Comparison of ENCODE assay signal across 8 mouse cellular contexts in genomic region chr19:32711761-32712541, GRCm38 (mm10). TPM values are rescaled to one million over a fixed set of nuclear protein-coding genes. Genes with fewer than 3 reads are reported as not detected.
A peak's percentile ranks its signal among the peaks of the same experiment; 100 is the strongest.
DNase-seq lines count a peak whose midpoint lies in the region; ATAC-seq and TF ChIP-seq lines count a peak whose summit lies in the region.

No protein-coding gene starts in this region.

- H3K27ac ChIP-seq in cortical plate, adult 2 months (ENCODE audit: insufficient read depth, low read length) = peak overlapping the region; percentile 97

- TF ChIP-seq POLR2A in cortical plate, adult 2 months (IDR thresholded peaks at IDR 0.05; ENCODE audit: extremely low read depth, insufficient read depth, low read length) = peak; percentile 95

- peak; percentile 94 for DNase-seq in gastrocnemius, postnatal 10 days
- peak; percentile 83 to 94 for DNase-seq in left cerebral cortex, postnatal 10 days (ENCODE audit: extremely low spot score in 1 of 2, low spot score in 2 of 2)
- peak; percentile 93 for DNase-seq in right cerebral cortex, postnatal 25 days
- DNase-seq in urinary bladder, postnatal 4 days (ENCODE audit: low spot score in 2 of 2) = peak; percentile 86 to 93

- peak; percentile 74 for ATAC-seq in activated CD4-positive, CD25-positive, alpha-beta regulatory T cell, adult 4 months
- ATAC-seq in inflammation-experienced regulatory T-cells, adult 6 months = peak; percentile 80
- ATAC-seq in megakaryocyte-erythroid progenitor cell, adult 5-6 weeks (replicated peaks; ENCODE audit: low FRiP score, low TSS enrichment, poor library complexity, severe bottlenecking) = peak; percentile 88

- no peak for TF ChIP-seq CTCF in cortical plate, adult 2 months (IDR thresholded peaks at IDR 0.05; ENCODE audit: extremely low read depth, insufficient read depth, low read length)

- peaks cover 2% of the 10 kb centered on the region; the same call in 1 of the 2 replicates for H3K4me1 ChIP-seq in cortical plate, adult 2 months (ENCODE audit: control insufficient read depth, insufficient read depth, low read length)

- H3K4me3 ChIP-seq in cortical plate, adult 2 months (ENCODE audit: insufficient read depth, low read length) = peak overlapping the region; percentile 67

- intact Hi-C loops in left cerebral cortex, postnatal 10 days (cut with DNase I) = loop anchor here (2.0 kb wide), 2 partner anchors 45 to 655 kb away; partner anchors contain the start of gene Pten

RNA-seq across cellular contexts. Expression of gene Atad1, which starts 27.6 kb away (rescaled TPM):
- 100 to 1,000 TPM in 1 of 2 experiments, 10 to 100 TPM in 1; 86.2 to 108 TPM for polyA plus RNA-seq in activated CD4-positive, CD25-positive, alpha-beta regulatory T cell, adult 4 months (2017; shearing (Covaris generic))
- polyA plus RNA-seq in cortical plate, adult 2 months (2012; rRNA removed) = 69.5 and 71.0 TPM in 2 replicates
- 10 to 100 TPM; 42.2 to 45.2 TPM for total RNA-seq in gastrocnemius, postnatal 10 days (2021)
- 100 to 1,000 TPM in 1 of 3 experiments, 10 to 100 TPM in 2; 92.3 to 115 (median 99.8) TPM for polyA plus RNA-seq in inflammation-experienced regulatory T-cells, adult 6 months (2017; shearing (Covaris generic))
- 100 to 1,000 TPM; 111 to 124 TPM for total RNA-seq in left cerebral cortex, postnatal 10 days (2021)
- total RNA-seq in megakaryocyte-erythroid progenitor cell, adult 5-6 weeks (2014; fragmentation: Nextera tagmentation) = 31.4 and 49.4 TPM in 2 replicates
- total RNA-seq in megakaryocyte-erythroid progenitor cell, adult 5-6 weeks (2017) = 78.5 and 83.7 TPM in 2 replicates

RNA-seq across cellular contexts. Expression of gene Pten, which starts 45.3 kb away (rescaled TPM):
- 10 to 100 TPM; 14.2 to 15.3 TPM for polyA plus RNA-seq in activated CD4-positive, CD25-positive, alpha-beta regulatory T cell, adult 4 months (2017; shearing (Covaris generic))
- 60.7 and 62.2 TPM in 2 replicates for polyA plus RNA-seq in cortical plate, adult 2 months (2012; rRNA removed)
- 10 to 100 TPM; 44.7 to 46.3 TPM for total RNA-seq in gastrocnemius, postnatal 10 days (2021)
- 10 to 100 TPM; 13.6 to 17.2 (median 16.0) TPM for polyA plus RNA-seq in inflammation-experienced regulatory T-cells, adult 6 months (2017; shearing (Covaris generic))
- total RNA-seq in left cerebral cortex, postnatal 10 days (2021) = 100 to 1,000 TPM; 156 to 162 TPM
- total RNA-seq in megakaryocyte-erythroid progenitor cell, adult 5-6 weeks (2014; fragmentation: Nextera tagmentation) = 51.0 and 53.2 TPM in 2 replicates
- total RNA-seq in megakaryocyte-erythroid progenitor cell, adult 5-6 weeks (2017) = 63.2 and 90.9 TPM in 2 replicates

Comparison
In these comparisons a context has a peak if more than half of its experiments do, and no peak if none do; other contexts are left out.
1. Peak in every context shown above with its lines: DNase-seq, ATAC-seq, H3K4me3 ChIP-seq and H3K27ac ChIP-seq.